Mouse (Mus musculus) heart, adult 2 months (tissue): ENCODE measurements around the gene Tbx15. TPM values are rescaled to one million over a fixed set of nuclear protein-coding genes. Genes with fewer than 3 reads are reported as not detected.

Experiments
- DNase-seq, 2 experiments: peaks; one replicate each; pipeline ENCODE4 v3.0.0; 2021
- H3K27ac ChIP-seq: fragments of 200-600 bp; 2 replicates; pipeline ENCODE4 v1.8.1; 2022
- H3K27me3 ChIP-seq: fragments of 200-500 bp; 2 replicates; pipeline ENCODE4 v1.6.1; 2012; ENCODE audit warnings: mild to moderate bottlenecking, low read length, inconsistent platforms, mixed read lengths; ENCODE audit not compliant: control insufficient read depth, insufficient read depth
- H3K36me3 ChIP-seq: fragments of 200-500 bp; 2 replicates; pipeline ENCODE4 v1.6.1; 2012; ENCODE audit warnings: low read length, inconsistent platforms; ENCODE audit not compliant: control insufficient read depth, insufficient read depth
- H3K4me1 ChIP-seq: fragments of 200-500 bp; 2 replicates; pipeline ENCODE4 v1.6.1; 2011; ENCODE audit warnings: low read length; ENCODE audit not compliant: control insufficient read depth, insufficient read depth
- H3K4me3 ChIP-seq: fragments of 200-600 bp; 2 replicates; pipeline ENCODE4 v1.8.1; 2022
- H3K79me2 ChIP-seq: fragments of 200-500 bp; replicated peaks from 2 replicates; pipeline ENCODE4 v1.6.1; 2012; ENCODE audit warnings: mild to moderate bottlenecking, inconsistent platforms, low read length, moderate library complexity, mixed read lengths; ENCODE audit not compliant: control insufficient read depth, insufficient read depth
- H3K9ac ChIP-seq: fragments of 200-500 bp; 2 replicates; pipeline ENCODE4 v1.6.1; 2012; ENCODE audit warnings: low read depth, mild to moderate bottlenecking, control low read depth, inconsistent platforms, low read length, mixed read lengths
- CTCF ChIP-seq: fragments of 200-600 bp; IDR thresholded peaks from 2 replicates; pipeline ENCODE4 v1.8.1; 2022; ENCODE audit warnings: antibody characterized with exemption, mild to moderate bottlenecking, moderate library complexity
- EP300 ChIP-seq: fragments of 200-500 bp; IDR thresholded peaks from 2 replicates; pipeline ENCODE4 v1.6.1; 2011; ENCODE audit warnings: low read depth, low read length, control low read depth; ENCODE audit not compliant: insufficient read depth
- POLR2A ChIP-seq: fragments of 200-500 bp; IDR thresholded peaks from 2 replicates; pipeline ENCODE4 v1.6.1; 2011; ENCODE audit warnings: mild to moderate bottlenecking, low read depth, low read length, control low read depth; ENCODE audit not compliant: insufficient read depth
- WGBS: fragments of 180-500 bp; shearing (Covaris S2); methylation state at CpG from one replicate; pipeline ENCODE4 v1.1.7; 2018; 5-methylcytosine and 5-hydroxymethylcytosine counted together
- intact Hi-C: fragments of 180-260 bp; cut with DNase I; formaldehyde crosslinking; loops from one replicate; pipeline ENCODE4 v1.15.1; 2025
- polyA plus RNA-seq: library from polyadenylated mRNA; depleted of rRNA; stranded (reverse); fragments of >200 nt; gene quantifications from 2 replicates; pipeline ENCODE4 v1.2.3, GENCODE M21; 2012
- total RNA-seq, 2 experiments: library from RNA; stranded (reverse); gene quantifications; 2 replicates each; pipeline ENCODE4 v1.2.3; 2021

The Tbx15 gene
- total and polyA plus RNA-seq, 3 experiments: 0.07 to 0.29 (median 0.27) TPM

- Histone ChIP-seq H3K4me1 (peaks cover 1% of the 10 kb centered on the region; the same call in 1 of the 2 replicates), H3K9ac (no peak overlapping the region), H3K36me3 (no peaks in the 10 kb centered on the region), H3K79me2 (no peaks in the 10 kb centered on the region), H3K27ac (no peak overlapping the region), H3K27me3 (peaks cover 38% of the 10 kb centered on the region), H3K4me3 (no peak overlapping the region)
- DNase-seq: no peak
- WGBS: 9% methylated on average over 20 of the region's 20 CpGs
- intact Hi-C loops: loop anchor here (5.0 kb wide), 1 partner anchor 628 kb away; no protein-coding TSS in a partner anchor
- TF ChIP-seq CTCF (no peak), EP300 (no peak), POLR2A (no peak)
These were observed 708 bp upstream of the Tbx15 start for GRCm38 (mm10) chr3:99239301-99240045.

- intact Hi-C loops: no loop called here
- TF ChIP-seq CTCF (no peak), POLR2A (no peak), EP300 (no peak)
- H3K36me3 ChIP-seq: no peaks in the 10 kb centered on the region
- H3K4me1 ChIP-seq: peaks cover 1% of the 10 kb centered on the region; the same call in 1 of the 2 replicates
- no peak overlapping the region for H3K27ac ChIP-seq
- H3K27me3 ChIP-seq: peaks cover 29% of the 10 kb centered on the region
- no peaks in the 10 kb centered on the region for H3K79me2 ChIP-seq
- H3K4me3 ChIP-seq: peak overlapping the region; percentile 23; the same call in 1 of the 2 replicates
- 2% methylated on average over 50 of the region's 50 CpGs for WGBS
- peak in 1 of 2 experiments; percentile 14 for DNase-seq
- no peak overlapping the region for H3K9ac ChIP-seq
These were observed 894 bp downstream of the Tbx15 start for GRCm38 (mm10) chr3:99240811-99241738.

- no peak for DNase-seq
- intact Hi-C loops: no loop called here
- H3K4me3 ChIP-seq: no peak overlapping the region
- no peaks in the 10 kb centered on the region for H3K36me3 ChIP-seq
- no peaks in the 10 kb centered on the region for H3K79me2 ChIP-seq
- H3K9ac ChIP-seq: no peak overlapping the region
- H3K27me3 ChIP-seq: peaks cover 27% of the 10 kb centered on the region
- no peak overlapping the region for H3K27ac ChIP-seq
- TF ChIP-seq POLR2A (no peak), EP300 (no peak), CTCF (no peak)
- peaks cover 1% of the 10 kb centered on the region; the same call in 1 of the 2 replicates for H3K4me1 ChIP-seq
- WGBS: 15% methylated on average over 8 of the region's 8 CpGs
These were observed 2.3 kb downstream of the Tbx15 start for GRCm38 (mm10) chr3:99242481-99242880.

GRCm38 (mm10) chr3:99245341-99245740 lies 5.2 kb downstream of the Tbx15 start:
- Histone ChIP-seq H3K79me2 (no peaks in the 10 kb centered on the region), H3K4me1 (no peaks in the 10 kb centered on the region), H3K9ac (no peak overlapping the region), H3K27me3 (peaks cover 29% of the 10 kb centered on the region), H3K4me3 (no peak overlapping the region), H3K36me3 (no peaks in the 10 kb centered on the region), H3K27ac (no peak overlapping the region)
- DNase-seq: no peak
- TF ChIP-seq EP300 (no peak), CTCF (no peak), POLR2A (no peak)
- intact Hi-C loops: no loop called here
- 14% methylated on average over 3 of the region's 3 CpGs for WGBS

- H3K27me3 ChIP-seq: peaks cover 24% of the 10 kb centered on the region
- no peak overlapping the region for H3K9ac ChIP-seq
- H3K4me3 ChIP-seq: no peak overlapping the region
- intact Hi-C loops: no loop called here
- no peaks in the 10 kb centered on the region for H3K4me1 ChIP-seq
- H3K36me3 ChIP-seq: no peaks in the 10 kb centered on the region
- no peaks in the 10 kb centered on the region for H3K79me2 ChIP-seq
- TF ChIP-seq POLR2A (no peak), EP300 (no peak), CTCF (no peak)
- 36% methylated on average over 3 of the region's 3 CpGs for WGBS
- DNase-seq: no peak
- H3K27ac ChIP-seq: no peak overlapping the region
These were observed 6.4 kb downstream of the Tbx15 start for GRCm38 (mm10) chr3:99246629-99247028.

GRCm38 (mm10) chr3:99247586-99247985 lies 7.4 kb downstream of the Tbx15 start:
- H3K27ac ChIP-seq: no peak overlapping the region
- TF ChIP-seq CTCF (no peak), POLR2A (no peak), EP300 (no peak)
- H3K36me3 ChIP-seq: no peaks in the 10 kb centered on the region
- 10% methylated on average over 4 of the region's 4 CpGs for WGBS
- no peaks in the 10 kb centered on the region for H3K4me1 ChIP-seq
- no peaks in the 10 kb centered on the region for H3K79me2 ChIP-seq
- H3K27me3 ChIP-seq: peaks cover 24% of the 10 kb centered on the region
- no peak overlapping the region for H3K4me3 ChIP-seq
- DNase-seq: no peak
- intact Hi-C loops: no loop called here
- H3K9ac ChIP-seq: no peak overlapping the region
